Mouse (Mus musculus): ENCODE measurements around the gene Shmt2. TPM values are rescaled to one million over a fixed set of nuclear protein-coding genes. Genes with fewer than 3 reads are reported as not detected.
A peak's percentile ranks its signal among the peaks of the same experiment; 100 is the strongest.

Shmt2 gene
- 115 and 119 TPM in 2 replicates for total RNA-seq (2017)

GRCm38 (mm10) chr10:127522088-127522581 lies at the start of gene Shmt2:
Gene Shmt2 (minus strand): TSS chr10:127522444.
- ATAC-seq (replicated peaks; ENCODE audit: low read depth, poor library complexity, severe bottlenecking): peak; percentile 59

GRCm38 (mm10) chr10:127570937-127571641 lies 48.8 kb upstream of the Shmt2 start:
- no peak for ATAC-seq (replicated peaks; ENCODE audit: low read depth, poor library complexity, severe bottlenecking)

- ATAC-seq (replicated peaks; ENCODE audit: low read depth, poor library complexity, severe bottlenecking): peak; percentile 61; the same call in 1 of the 2 replicates
These were observed 48.1 kb upstream of the Shmt2 start for GRCm38 (mm10) chr10:127570384-127570783.

- peak; percentile 77 for ATAC-seq (replicated peaks; ENCODE audit: low read depth, poor library complexity, severe bottlenecking)
These were observed 47.2 kb upstream of the Shmt2 start for GRCm38 (mm10) chr10:127569450-127569849.

GRCm38 (mm10) chr10:127566553-127567326 lies 44.5 kb upstream of the Shmt2 start:
- ATAC-seq (replicated peaks; ENCODE audit: low read depth, poor library complexity, severe bottlenecking): no peak

DNA sequence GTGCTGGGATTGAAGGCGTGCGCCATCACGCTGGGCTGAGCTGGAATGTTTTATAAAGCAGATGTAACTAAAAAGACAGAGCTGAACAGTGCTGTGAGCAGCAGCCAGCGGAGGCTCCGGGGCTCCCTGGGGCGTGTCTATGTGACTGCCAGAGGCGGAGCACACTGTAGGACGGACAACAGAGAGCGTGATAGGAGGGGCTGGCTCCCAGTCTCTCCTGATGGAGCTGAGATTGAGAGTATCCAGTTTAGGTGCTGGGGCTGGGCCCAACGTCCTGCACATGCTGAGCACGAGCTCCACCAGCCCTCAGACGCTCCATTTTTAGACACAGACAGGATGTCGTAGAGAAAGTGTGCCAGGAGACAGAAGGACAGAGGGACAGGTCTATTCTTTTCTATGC lies 42.1 kb upstream of the Shmt2 start:
- ATAC-seq (replicated peaks; ENCODE audit: low read depth, poor library complexity, severe bottlenecking): peak; percentile 69

- ATAC-seq (replicated peaks; ENCODE audit: low read depth, poor library complexity, severe bottlenecking): peak; percentile 78
These were observed 41.6 kb upstream of the Shmt2 start for GRCm38 (mm10) chr10:127563840-127564239.

DNA sequence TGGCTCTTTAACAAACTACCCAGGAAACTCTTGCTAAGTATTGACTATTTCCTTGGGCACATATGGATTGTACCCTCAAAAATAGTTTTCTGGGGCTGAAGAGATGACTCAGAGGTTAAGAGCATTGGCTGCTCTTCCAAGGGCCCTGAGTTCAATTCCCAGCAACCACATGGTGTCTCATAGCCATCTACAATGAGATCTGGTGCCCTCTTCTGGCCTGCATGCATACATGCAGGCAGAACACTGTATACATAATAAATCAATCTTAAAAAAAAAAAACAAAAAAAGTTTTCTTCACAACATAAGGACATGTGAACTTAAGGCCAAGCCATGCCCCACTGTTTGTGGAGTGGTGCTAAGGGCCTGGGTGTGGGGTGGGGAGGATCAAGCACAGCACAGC lies 38.9 kb upstream of the Shmt2 start:
- ATAC-seq (replicated peaks; ENCODE audit: low read depth, poor library complexity, severe bottlenecking): no peak

GRCm38 (mm10) chr10:127557397-127557796 lies 35.2 kb upstream of the Shmt2 start:
- ATAC-seq (replicated peaks; ENCODE audit: low read depth, poor library complexity, severe bottlenecking): no peak

GRCm38 (mm10) chr10:127555703-127556102 lies 33.5 kb upstream of the Shmt2 start:
- ATAC-seq (replicated peaks; ENCODE audit: low read depth, poor library complexity, severe bottlenecking): peak; percentile 67

DNA sequence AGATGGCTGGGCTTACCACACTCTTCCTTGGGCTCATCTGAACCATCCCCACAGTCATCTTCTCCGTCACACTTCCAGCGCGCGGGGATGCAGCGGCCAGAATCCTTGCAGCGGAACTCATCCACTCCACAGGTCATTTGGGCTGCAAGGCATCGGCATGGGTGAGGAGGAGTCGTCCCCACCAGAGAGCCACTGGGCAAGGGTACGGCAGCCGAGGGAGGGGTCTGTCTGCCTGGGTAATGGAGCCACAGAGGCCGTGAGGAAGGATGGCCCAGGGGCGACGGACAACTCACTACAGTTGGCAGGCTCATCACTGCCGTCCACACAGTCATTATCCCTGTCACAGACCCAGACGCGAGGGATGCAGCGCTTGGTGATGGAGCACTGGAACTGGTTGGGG lies 27.6 kb upstream of the Shmt2 start:
- ATAC-seq (replicated peaks; ENCODE audit: low read depth, poor library complexity, severe bottlenecking): no peak

DNA sequence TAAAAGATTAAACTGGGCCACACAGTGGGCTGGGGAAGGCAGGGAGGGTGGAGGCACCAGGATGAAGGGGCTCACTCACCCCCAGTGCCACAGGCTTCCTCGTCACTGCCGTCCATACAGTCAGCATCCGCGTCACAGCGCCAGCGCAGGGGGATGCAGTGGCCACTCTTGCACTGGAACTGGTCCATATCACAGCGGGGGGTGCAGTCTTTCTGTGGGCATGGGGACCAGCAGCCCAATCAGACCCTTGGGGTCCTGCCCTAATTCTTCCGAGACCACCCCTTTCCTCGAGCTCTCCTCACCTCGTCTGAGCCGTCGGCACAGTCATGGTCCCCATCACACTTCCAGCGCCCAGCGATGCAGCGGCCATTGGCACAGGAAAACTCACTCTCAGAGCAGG lies 26.0 kb upstream of the Shmt2 start:
- no peak for ATAC-seq (replicated peaks; ENCODE audit: low read depth, poor library complexity, severe bottlenecking)

DNA sequence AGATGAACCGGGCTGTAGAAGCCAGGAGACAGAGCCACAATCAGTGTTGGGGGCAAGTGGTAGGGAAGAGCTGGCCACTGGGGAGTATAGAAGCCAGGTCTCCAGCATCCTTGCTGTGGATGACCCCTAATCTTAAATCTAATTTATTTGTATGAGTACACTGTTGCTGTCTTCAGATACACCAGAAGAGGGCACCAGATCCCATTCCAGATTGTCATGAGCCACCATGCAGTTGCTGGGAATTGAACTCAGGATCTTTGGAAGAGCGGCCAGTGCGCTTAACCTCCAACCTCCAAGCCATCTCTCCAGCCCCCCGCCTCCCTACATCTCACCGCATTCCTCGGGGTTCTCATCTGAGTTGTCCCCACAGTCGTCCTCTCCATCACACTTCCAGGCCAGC lies 24.3 kb upstream of the Shmt2 start:
- no peak for ATAC-seq (replicated peaks; ENCODE audit: low read depth, poor library complexity, severe bottlenecking)

DNA sequence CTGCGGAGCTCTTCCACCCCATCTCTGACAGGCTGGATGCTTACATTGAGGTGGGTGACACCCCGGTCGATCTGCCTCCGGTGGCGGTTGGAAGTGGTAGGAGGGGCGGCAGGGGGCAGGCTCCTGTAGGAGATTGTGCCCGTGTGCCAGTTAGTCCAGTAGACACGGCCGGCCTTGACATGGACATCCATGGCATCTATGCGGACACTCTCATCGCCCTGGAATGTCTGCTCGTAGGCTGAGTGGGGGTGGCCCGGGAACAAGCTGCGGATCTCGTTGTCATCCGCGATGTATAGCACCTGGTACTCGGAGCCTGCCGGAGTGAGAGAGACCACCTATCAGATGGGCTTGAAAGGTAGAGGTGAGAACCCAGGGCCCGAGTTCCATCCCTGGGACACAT lies 22.1 kb upstream of the Shmt2 start:
- no peak for ATAC-seq (replicated peaks; ENCODE audit: low read depth, poor library complexity, severe bottlenecking)

DNA sequence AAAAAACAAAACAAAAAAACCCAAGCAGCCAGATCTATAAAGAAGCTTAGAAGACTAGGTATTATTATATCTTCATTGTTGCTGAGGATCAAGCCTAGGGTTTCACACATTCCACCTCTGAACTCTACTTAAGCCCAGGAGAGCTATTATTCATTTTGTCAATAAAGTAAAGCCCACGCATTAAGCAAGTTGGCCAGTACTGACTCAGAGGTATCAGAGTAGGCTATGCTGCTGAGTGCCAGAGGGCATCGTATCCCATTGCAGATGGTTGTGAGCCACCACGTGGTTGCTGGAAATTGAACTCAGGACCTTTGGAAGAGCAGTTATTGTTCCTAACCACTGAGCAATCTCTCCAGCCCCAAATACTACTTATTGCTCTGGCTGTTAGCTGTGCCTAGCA lies 21.7 kb upstream of the Shmt2 start:
- no peak for ATAC-seq (replicated peaks; ENCODE audit: low read depth, poor library complexity, severe bottlenecking)

- no peak for ATAC-seq (replicated peaks; ENCODE audit: low read depth, poor library complexity, severe bottlenecking)
These were observed 20.5 kb upstream of the Shmt2 start for GRCm38 (mm10) chr10:127542720-127543119.

- ATAC-seq (replicated peaks; ENCODE audit: low read depth, poor library complexity, severe bottlenecking): no peak
These were observed 19.8 kb upstream of the Shmt2 start for GRCm38 (mm10) chr10:127542084-127542483.

- no peak for ATAC-seq (replicated peaks; ENCODE audit: low read depth, poor library complexity, severe bottlenecking)
These were observed 19.3 kb upstream of the Shmt2 start for GRCm38 (mm10) chr10:127541510-127541909.

GRCm38 (mm10) chr10:127537854-127538583 lies 15.8 kb upstream of the Shmt2 start:
- ATAC-seq (replicated peaks; ENCODE audit: low read depth, poor library complexity, severe bottlenecking): peak; percentile 74

- ATAC-seq (replicated peaks; ENCODE audit: low read depth, poor library complexity, severe bottlenecking): no peak
These were observed 14.5 kb upstream of the Shmt2 start for GRCm38 (mm10) chr10:127536586-127537314.
